Mouse (Mus musculus): ENCODE data around the gene 4930563M21Rik.

DNA sequence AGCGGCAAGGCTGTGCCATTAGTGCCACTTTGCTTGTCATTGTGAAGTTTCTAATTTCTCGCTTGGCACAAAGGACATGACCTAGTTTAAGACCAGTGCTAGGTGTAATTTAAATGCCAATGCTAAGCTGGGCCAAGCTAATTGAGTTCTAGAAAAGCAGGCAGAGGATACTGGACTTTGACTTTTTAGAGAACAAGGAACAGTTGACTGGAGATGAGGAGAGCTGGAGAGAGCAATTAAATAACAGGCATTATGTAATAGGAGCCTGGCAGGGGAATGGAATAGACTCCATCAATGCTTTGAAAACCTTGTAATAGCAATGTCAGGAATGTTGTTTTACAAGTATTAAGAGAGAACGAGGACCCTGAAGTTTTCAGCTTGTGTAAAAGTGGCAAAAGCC is 43.4 kb upstream of the 4930563M21Rik start:
- TF ChIP-seq CTCF (IDR thresholded peaks at IDR 0.05; ENCODE audit: low read depth, low read length) (no peak), GATA1 (IDR thresholded peaks at IDR 0.05; ENCODE audit: borderline replicate concordance, low read length) (no peak), GATA2 (IDR thresholded peaks at IDR 0.05; ENCODE audit: borderline replicate concordance, low read depth, low read length) (no peak)
